Mouse (Mus musculus) liver, adult 2 months (tissue): ENCODE results near the gene Wdr82. TPM values are rescaled to one million over a fixed set of nuclear protein-coding genes. Genes with fewer than 3 reads are reported as not detected.

Experiments
- DNase-seq: peaks from one replicate; pipeline ENCODE4 v3.0.0-alpha.2; 2011; ENCODE audit warnings: low read depth, low spot score; ENCODE audit errors: extremely low read depth
- H3K27ac ChIP-seq: fragments of 200-500 bp; replicated peaks from 2 replicates; pipeline ENCODE4 v1.5.1; 2012; ENCODE audit warnings: low read depth, mild to moderate bottlenecking, control low read depth, inconsistent platforms, low read length; ENCODE audit not compliant: insufficient read depth
- H3K27me3 ChIP-seq: fragments of 200-500 bp; 2 replicates; pipeline ENCODE4 v1.6.1; 2012; ENCODE audit warnings: mild to moderate bottlenecking, moderate library complexity, low read length, inconsistent platforms; ENCODE audit not compliant: control insufficient read depth, insufficient read depth
- H3K36me3 ChIP-seq: fragments of 200-500 bp; 2 replicates; pipeline ENCODE4 v1.6.1; 2012; ENCODE audit warnings: low read length, inconsistent platforms; ENCODE audit not compliant: control insufficient read depth, insufficient read depth
- H3K4me1 ChIP-seq: fragments of 200-500 bp; 2 replicates; pipeline ENCODE4 v1.6.1; 2011; ENCODE audit warnings: low read length; ENCODE audit not compliant: control insufficient read depth, insufficient read depth
- H3K4me3 ChIP-seq: fragments of 200-500 bp; 2 replicates; pipeline ENCODE4 v1.5.1; 2011; ENCODE audit warnings: low read depth, mild to moderate bottlenecking, control low read depth, low read length, moderate library complexity; ENCODE audit not compliant: insufficient read depth
- H3K79me2 ChIP-seq: fragments of 200-500 bp; 2 replicates; pipeline ENCODE4 v1.6.1; 2012; ENCODE audit warnings: inconsistent platforms, mild to moderate bottlenecking, low read length, moderate library complexity; ENCODE audit not compliant: control insufficient read depth, insufficient read depth
- H3K9ac ChIP-seq: fragments of 200-500 bp; 2 replicates; pipeline ENCODE4 v1.6.1; 2012; ENCODE audit warnings: low read depth, mild to moderate bottlenecking, control low read depth, inconsistent platforms, low read length
- CTCF ChIP-seq: fragments of 200-500 bp; IDR thresholded peaks from 2 replicates; pipeline ENCODE4 v1.5.1; 2011; ENCODE audit warnings: low read depth, low read length, control low read depth
- POLR2A ChIP-seq: fragments of 200-500 bp; IDR thresholded peaks from 2 replicates; pipeline ENCODE4 v1.6.1; 2011; ENCODE audit warnings: low read length, control low read depth; ENCODE audit not compliant: insufficient read depth; ENCODE audit errors: extremely low read depth
- WGBS: fragments of 180-500 bp; shearing (Covaris S2); methylation state at CpG from one replicate; pipeline ENCODE4 v1.1.7; 2018; 5-methylcytosine and 5-hydroxymethylcytosine counted together
- polyA plus RNA-seq: library from polyadenylated mRNA; depleted of rRNA; stranded (reverse); fragments of >200 nt; gene quantifications from 2 replicates; pipeline ENCODE4 v1.2.3, GENCODE M21; 2012
- total RNA-seq: library from RNA; depleted of rRNA; stranded (reverse); fragments of >200 nt; gene quantifications from 2 replicates; pipeline ENCODE4 v1.2.3, GENCODE M21; 2014

The Wdr82 gene
- total and polyA plus RNA-seq, 2 experiments = 23.6 to 36.3 TPM

- Histone ChIP-seq H3K9ac (no peak overlapping the region), H3K4me1 (peaks cover 14% of the 10 kb centered on the region), H3K79me2 (no peaks in the 10 kb centered on the region), H3K27ac (0 out of 2 replicates have a peak overlapping the region, but pooled peaks have one; percentile 0), H3K27me3 (no peaks in the 10 kb centered on the region), H3K4me3 (no peak overlapping the region), H3K36me3 (peaks cover 35% of the 10 kb centered on the region)
- TF ChIP-seq CTCF (no peak), POLR2A (no peak)
- WGBS = 81% methylated on average over 1 of the region's 1 CpGs
- DNase-seq = no peak
Measured at GRCm38 (mm10) chr9:106192998-106193397, 22.3 kb downstream of the Wdr82 start.

GRCm38 (mm10) chr9:106193930-106194807 is 23.4 kb downstream of the Wdr82 start:
- no peaks in the 10 kb centered on the region for H3K27me3 ChIP-seq
- peak; percentile 86 for DNase-seq
- WGBS = 52% methylated on average over 8 of the region's 8 CpGs
- H3K36me3 ChIP-seq = peaks cover 23% of the 10 kb centered on the region
- H3K4me3 ChIP-seq = no peak overlapping the region
- H3K4me1 ChIP-seq = peaks cover 19% of the 10 kb centered on the region
- no peak overlapping the region for H3K9ac ChIP-seq
- peak overlapping the region; percentile 30; the same call in 1 of the 2 replicates for H3K27ac ChIP-seq
- H3K79me2 ChIP-seq = no peaks in the 10 kb centered on the region
- no peak for TF ChIP-seq POLR2A
- TF ChIP-seq CTCF = no peak

- peaks cover 9% of the 10 kb centered on the region for H3K36me3 ChIP-seq
- H3K79me2 ChIP-seq = no peaks in the 10 kb centered on the region
- H3K27me3 ChIP-seq = no peaks in the 10 kb centered on the region
Measured at GRCm38 (mm10) chr9:106195693-106196092, 25.0 kb downstream of the Wdr82 start.

GRCm38 (mm10) chr9:106197081-106197713 is 26.5 kb downstream of the Wdr82 start:
- H3K27ac ChIP-seq = no peak overlapping the region
- no peaks in the 10 kb centered on the region for H3K79me2 ChIP-seq
- H3K4me3 ChIP-seq = no peak overlapping the region
- peaks cover 19% of the 10 kb centered on the region for H3K4me1 ChIP-seq
- H3K9ac ChIP-seq = no peak overlapping the region
- WGBS = 98% methylated on average over 3 of the region's 3 CpGs
- no peak for TF ChIP-seq CTCF
- no peak for TF ChIP-seq POLR2A
- no peaks in the 10 kb centered on the region for H3K36me3 ChIP-seq
- no peaks in the 10 kb centered on the region for H3K27me3 ChIP-seq
- DNase-seq = no peak

More at GRCm38 (mm10) chr9:106195693-106196092, 25.0 kb downstream of the Wdr82 start:
- WGBS = 96% methylated on average over 8 of the region's 8 CpGs
- no peak overlapping the region for H3K27ac ChIP-seq
- no peak for DNase-seq
- H3K4me1 ChIP-seq = peaks cover 19% of the 10 kb centered on the region
- TF ChIP-seq POLR2A (no peak), CTCF (no peak)
- H3K4me3 ChIP-seq = no peak overlapping the region
- H3K9ac ChIP-seq = no peak overlapping the region

- Histone ChIP-seq H3K79me2 (no peaks in the 10 kb centered on the region), H3K27me3 (no peaks in the 10 kb centered on the region), H3K36me3 (no peaks in the 10 kb centered on the region), H3K4me3 (no peak overlapping the region), H3K4me1 (peaks cover 20% of the 10 kb centered on the region), H3K27ac (no peak overlapping the region), H3K9ac (no peak overlapping the region)
- 98% methylated on average over 9 of the region's 9 CpGs for WGBS
- TF ChIP-seq CTCF (no peak), POLR2A (no peak)
- no peak for DNase-seq
Measured at GRCm38 (mm10) chr9:106197732-106198131, 27.0 kb downstream of the Wdr82 start.

GRCm38 (mm10) chr9:106198962-106199458 is 28.3 kb downstream of the Wdr82 start:
- H3K36me3 ChIP-seq = no peaks in the 10 kb centered on the region
- peak; percentile 54 for DNase-seq
- peaks cover 11% of the 10 kb centered on the region for H3K4me1 ChIP-seq
- no peaks in the 10 kb centered on the region for H3K27me3 ChIP-seq
- no peak for TF ChIP-seq CTCF
- 0 out of 2 replicates have a peak, but pooled peaks have one; percentile 31 for TF ChIP-seq POLR2A
- H3K79me2 ChIP-seq = no peaks in the 10 kb centered on the region
- peak overlapping the region; percentile 72 for H3K4me3 ChIP-seq
- peak overlapping the region; percentile 83 for H3K9ac ChIP-seq
- 0 out of 2 replicates have a peak overlapping the region, but pooled peaks have one; percentile 5 for H3K27ac ChIP-seq
- 2% methylated on average over 36 of the region's 51 CpGs for WGBS
